Mouse (Mus musculus) CH12.LX (cell line): ENCODE measurements around the gene 1810043G02Rik. TPM values are rescaled to one million over a fixed set of nuclear protein-coding genes. Genes with fewer than 3 reads are reported as not detected.

Experiments
- DNase-seq: peaks from one replicate; pipeline ENCODE4 v3.0.0-alpha.2; 2013; ENCODE audit errors: extremely low read depth
- H3K27ac ChIP-seq: 2 replicates; pipeline ENCODE4 v1.5.1; 2012; ENCODE audit warnings: low read depth, mild to moderate bottlenecking, control low read depth, moderate library complexity; ENCODE audit not compliant: insufficient read depth
- H3K27me3 ChIP-seq: replicated peaks from 2 replicates; pipeline ENCODE3; 2012; ENCODE audit warnings: inconsistent platforms
- H3K36me3 ChIP-seq, 2 experiments: replicated peaks in 1 of 2; 2 replicates each; pipeline versions ENCODE3 to v1.6.1; 2012; ENCODE audit warnings: inconsistent platforms in 1 of 2, low read length in 1 of 2, mild to moderate bottlenecking in 1 of 2, mixed read lengths in 1 of 2, moderate library complexity in 1 of 2; ENCODE audit not compliant: control insufficient read depth in 1 of 2, insufficient read depth in 1 of 2
- H3K4me1 ChIP-seq, 2 experiments: 2 replicates each; pipeline ENCODE4 v1.6.1; 2012; ENCODE audit warnings: inconsistent platforms in 1 of 2, moderate library complexity in 1 of 2; ENCODE audit not compliant: insufficient read depth in 2 of 2, control insufficient read depth in 1 of 2
- H3K4me2 ChIP-seq: 2 replicates; pipeline ENCODE4 v1.6.1; 2012; ENCODE audit warnings: low read depth, mild to moderate bottlenecking, control low read depth; ENCODE audit not compliant: poor library complexity, insufficient read depth, severe bottlenecking
- H3K4me3 ChIP-seq, 3 experiments: fragments of 150-350 bp in 1 of 3; sonication (generic) in 1 of 3; replicated peaks in 1 of 3; 2 replicates each; pipeline versions ENCODE3 to v1.5.1; 2011 to 2012; ENCODE audit warnings: low read depth in 2 of 3, low read length in 2 of 3, mild to moderate bottlenecking in 2 of 3, moderate library complexity in 2 of 3, control low read depth in 1 of 3, improper control_type of control experiment in 1 of 3, inconsistent platforms in 1 of 3, mixed read lengths in 1 of 3; ENCODE audit not compliant: poor library complexity in 1 of 3
- H3K79me2 ChIP-seq: replicated peaks from 2 replicates; pipeline ENCODE4 v1.6.1; 2012; ENCODE audit warnings: mild to moderate bottlenecking, moderate library complexity; ENCODE audit not compliant: control insufficient read depth, poor library complexity, insufficient read depth, severe bottlenecking; ENCODE audit errors: extremely low read depth
- H3K9ac ChIP-seq: 2 replicates; pipeline ENCODE4 v1.6.1; 2012; ENCODE audit warnings: low read depth, mild to moderate bottlenecking, control low read depth, moderate library complexity; ENCODE audit not compliant: insufficient read depth
- H3K9me3 ChIP-seq: replicated peaks from 2 replicates; pipeline ENCODE3; 2012; ENCODE audit warnings: low read length, inconsistent platforms, mixed read lengths
- BHLHE40 ChIP-seq: IDR thresholded peaks from 2 replicates; pipeline ENCODE4 v1.6.1; 2011; ENCODE audit warnings: mild to moderate bottlenecking, low read depth, low read length, improper control_type of control experiment
- ELF1 ChIP-seq: IDR thresholded peaks from 2 replicates; pipeline ENCODE4 v1.6.1; 2014; ENCODE audit warnings: low read depth, mild to moderate bottlenecking, inconsistent platforms, low read length, improper control_type of control experiment
- EP300 ChIP-seq: IDR thresholded peaks from 2 replicates; pipeline ENCODE4 v1.6.1; 2011; ENCODE audit warnings: low read length, improper control_type of control experiment
- ETS1 ChIP-seq: conservative IDR thresholded peaks from 2 replicates; pipeline ENCODE4 v1.6.1; 2012; ENCODE audit warnings: low read depth, mild to moderate bottlenecking, inconsistent platforms, low read length, improper control_type of control experiment, moderate library complexity
- GABPA ChIP-seq: IDR thresholded peaks from 2 replicates; pipeline ENCODE4 v1.6.1; 2012; ENCODE audit warnings: low read depth, low read length, improper control_type of control experiment, inconsistent platforms; ENCODE audit not compliant: insufficient replicate concordance
- HCFC1 ChIP-seq: IDR thresholded peaks from 2 replicates; pipeline ENCODE4 v1.6.1; 2012; ENCODE audit warnings: low read depth, mild to moderate bottlenecking, inconsistent platforms, low read length, improper control_type of control experiment
- IRF4 ChIP-seq: IDR thresholded peaks from 2 replicates; pipeline ENCODE4 v1.6.1; 2014; ENCODE audit warnings: low read depth, mild to moderate bottlenecking, inconsistent platforms, low read length, improper control_type of control experiment
- JUN ChIP-seq: IDR thresholded peaks from 2 replicates; pipeline ENCODE4 v1.6.1; 2011; ENCODE audit warnings: low read depth, mild to moderate bottlenecking, low read length, improper control_type of control experiment, moderate library complexity; ENCODE audit not compliant: insufficient read depth
- JUND ChIP-seq: conservative IDR thresholded peaks from 2 replicates; pipeline ENCODE4 v1.6.1; 2011; ENCODE audit warnings: low read depth, low read length, improper control_type of control experiment
- KAT2A ChIP-seq: IDR thresholded peaks from 2 replicates; pipeline ENCODE4 v1.6.1; 2012; ENCODE audit warnings: low read length, improper control_type of control experiment, inconsistent platforms; ENCODE audit not compliant: insufficient replicate concordance
- MAX ChIP-seq: IDR thresholded peaks from 2 replicates; pipeline ENCODE4 v1.6.1; 2011; ENCODE audit warnings: low read length, improper control_type of control experiment
- MEF2A ChIP-seq: IDR thresholded peaks from 2 replicates; pipeline ENCODE4 v1.6.1; 2014; ENCODE audit warnings: low read depth, mild to moderate bottlenecking, inconsistent platforms, low read length, improper control_type of control experiment, borderline replicate concordance
- MYC ChIP-seq: IDR thresholded peaks from 2 replicates; pipeline ENCODE4 v1.6.1; 2011; ENCODE audit warnings: low read depth, mild to moderate bottlenecking, improper control_type of control experiment, low read length
- PAX5 ChIP-seq: IDR thresholded peaks from 2 replicates; pipeline ENCODE4 v1.6.1; 2012; ENCODE audit warnings: low read length, inconsistent platforms, mixed read lengths
- POLR2A ChIP-seq: IDR thresholded peaks from 2 replicates; pipeline ENCODE4 v1.6.1; 2011; ENCODE audit warnings: low read depth, mild to moderate bottlenecking, improper control_type of control experiment, low read length
- POLR2AphosphoS2 ChIP-seq: IDR thresholded peaks from 2 replicates; pipeline ENCODE4 v1.6.1; 2011; ENCODE audit warnings: low read depth, low read length, improper control_type of control experiment
- RAD21 ChIP-seq: IDR thresholded peaks from 2 replicates; pipeline ENCODE4 v1.6.1; 2011; ENCODE audit warnings: low read depth, mild to moderate bottlenecking, low read length, improper control_type of control experiment, moderate library complexity
- SIN3A ChIP-seq: IDR thresholded peaks from 2 replicates; pipeline ENCODE4 v1.6.1; 2012; ENCODE audit warnings: low read length, improper control_type of control experiment, inconsistent platforms
- TCF12 ChIP-seq: IDR thresholded peaks from 2 replicates; pipeline ENCODE4 v1.6.1; 2014; ENCODE audit warnings: low read depth, mild to moderate bottlenecking, inconsistent platforms, low read length, improper control_type of control experiment
- UBTF ChIP-seq: IDR thresholded peaks from 2 replicates; pipeline ENCODE4 v1.6.1; 2012; ENCODE audit warnings: low read depth, mild to moderate bottlenecking, inconsistent platforms, low read length, improper control_type of control experiment, moderate library complexity
- USF2 ChIP-seq: conservative IDR thresholded peaks from 2 replicates; pipeline ENCODE4 v1.6.1; 2011; ENCODE audit warnings: low read depth, low read length, improper control_type of control experiment
- ZMIZ1 ChIP-seq: IDR thresholded peaks from 2 replicates; pipeline ENCODE4 v1.6.1; 2012; ENCODE audit warnings: low read depth, mild to moderate bottlenecking, inconsistent platforms, low read length, improper control_type of control experiment
- ZNF384 ChIP-seq: IDR thresholded peaks from 2 replicates; pipeline ENCODE4 v1.6.1; 2012; ENCODE audit warnings: low read depth, low read length, improper control_type of control experiment, inconsistent platforms
- dilution Hi-C: fragments of 300-500 bp; cut with MboI; formaldehyde crosslinking; loops from 2 replicates; pipeline ENCODE4 v1.14.3; 2020; ENCODE audit warnings: low sequenced_read_pairs; ENCODE audit not compliant: extremely low pct_unique_long_range_greater_than_20kb, extremely low pct_ligation_motif_present
- in situ Hi-C: fragments of 300-500 bp; cut with MboI; formaldehyde crosslinking; loops from 3 replicates; pipeline ENCODE4 v1.14.3; 2019; ENCODE audit warnings: low sequenced_read_pairs, low pct_ligation_motif_present, low pct_unique_long_range_greater_than_20kb, mixed read lengths
- polyA plus RNA-seq: library from polyadenylated mRNA; unstranded; fragments of >175 nt; gene quantifications from 2 replicates; pipeline ENCODE4 v1.2.1, GENCODE M21; 2012; ENCODE audit warnings: low read depth; ENCODE audit not compliant: insufficient read length
- total RNA-seq, 2 experiments: library from RNA; depleted of rRNA; stranded (reverse); fragments of 300-350 nt in 1 of 2; fragments of >200 nt in 1 of 2; gene quantifications; 2 replicates each; pipeline ENCODE4 v1.2.3; 2012 to 2014

The 1810043G02Rik gene
- total and polyA plus RNA-seq, 3 experiments = 3.3 to 6.2 (median 4.1) TPM

DNA sequence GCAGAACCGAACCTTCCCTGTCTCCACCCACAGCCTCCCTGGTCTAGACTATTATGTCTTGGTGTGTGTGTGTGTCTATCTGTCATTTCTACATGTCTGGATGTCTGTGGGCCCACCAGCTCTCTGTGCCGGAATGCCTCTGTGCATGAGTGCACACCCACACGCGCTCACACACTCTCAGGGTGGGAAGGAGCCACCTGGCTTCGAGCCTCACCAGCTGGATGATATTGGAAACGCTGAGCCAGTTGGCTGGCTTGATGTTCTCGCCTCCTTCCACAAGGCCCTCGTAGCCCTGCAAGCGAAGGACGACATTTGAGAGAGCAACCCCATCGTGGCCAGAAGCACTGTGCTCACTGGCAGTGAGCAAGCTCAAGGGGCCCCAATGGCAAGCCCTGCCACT lies 23.5 kb downstream of the 1810043G02Rik start:
- Histone ChIP-seq H3K4me1 (peaks cover 7 to 12% of the 10 kb centered on the region in 2 experiments; a peak in 3 of 4 replicates), H3K9me3 (no peaks in the 10 kb centered on the region)
- TF ChIP-seq KAT2A (no peak), JUN (no peak), EP300 (no peak), ELF1 (no peak), BHLHE40 (no peak), UBTF (no peak), JUND (no peak)
- TF ChIP-seq, all 38 proteins: peak for 0
- in situ Hi-C loops = no loop called here
- Histone ChIP-seq H3K9ac (no peak overlapping the region), H3K27ac (no peak overlapping the region), H3K27me3 (no peaks in the 10 kb centered on the region), H3K36me3 (peaks cover 53 to 94% of the 10 kb centered on the region in 2 experiments), H3K79me2 (peaks cover 2% of the 10 kb centered on the region), H3K4me3 (no peak overlapping the region), H3K4me2 (no peak overlapping the region)
- dilution Hi-C loops = no loop called here
- no peak for DNase-seq

DNA sequence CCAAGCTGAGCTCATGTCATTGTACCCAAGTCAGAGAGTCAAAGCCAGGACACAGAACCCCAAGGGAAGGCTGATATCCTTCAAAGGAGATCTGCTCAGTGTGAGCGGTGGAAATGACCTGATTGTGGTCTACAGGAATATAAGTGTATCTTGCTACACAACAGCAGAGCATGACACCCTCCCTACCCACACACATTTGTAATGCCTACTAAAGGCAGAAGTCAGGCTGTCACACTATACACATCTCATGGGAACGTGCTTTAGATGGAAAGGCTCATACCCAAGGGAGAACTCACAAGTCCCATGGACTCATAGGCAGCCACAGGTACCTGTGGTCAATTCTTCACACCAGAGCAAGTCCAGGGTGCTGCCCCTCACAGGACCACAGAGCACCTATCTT lies 24.0 kb downstream of the 1810043G02Rik start:
- peaks cover 7% of the 10 kb centered on the region for H3K79me2 ChIP-seq
- no peak for TF ChIP-seq PAX5
- TF ChIP-seq SIN3A = no peak
- TF ChIP-seq EP300 = no peak
- no peak for TF ChIP-seq ZNF384
- TF ChIP-seq MEF2A = no peak
- no peak for TF ChIP-seq POLR2A
- no peak for TF ChIP-seq GABPA
- no peak for TF ChIP-seq USF2
- TF ChIP-seq MYC = no peak
- TF ChIP-seq HCFC1 = no peak
- TF ChIP-seq UBTF = no peak
- TF ChIP-seq MAX = no peak
- no peak for TF ChIP-seq ETS1
- no peak for TF ChIP-seq IRF4
- no peak for TF ChIP-seq RAD21
- no peak for TF ChIP-seq TCF12
- TF ChIP-seq ZMIZ1 = no peak
- no peak for TF ChIP-seq POLR2AphosphoS2
- dilution Hi-C loops (no loop called here), in situ Hi-C loops (no loop called here)
- H3K27ac ChIP-seq = no peak overlapping the region
- H3K4me2 ChIP-seq = no peak overlapping the region
- DNase-seq = no peak
- no peak overlapping the region for H3K9ac ChIP-seq
- H3K36me3 ChIP-seq = peaks cover 50 to 92% of the 10 kb centered on the region in 2 experiments
- H3K4me1 ChIP-seq = peaks cover 7 to 17% of the 10 kb centered on the region in 2 experiments; a peak in 3 of 4 replicates
- no peak overlapping the region for H3K4me3 ChIP-seq
- no peaks in the 10 kb centered on the region for H3K27me3 ChIP-seq
- no peaks in the 10 kb centered on the region for H3K9me3 ChIP-seq
